Mouse (Mus musculus): ENCODE measurements around the gene Lin7c.

Gene Lin7c

DNA sequence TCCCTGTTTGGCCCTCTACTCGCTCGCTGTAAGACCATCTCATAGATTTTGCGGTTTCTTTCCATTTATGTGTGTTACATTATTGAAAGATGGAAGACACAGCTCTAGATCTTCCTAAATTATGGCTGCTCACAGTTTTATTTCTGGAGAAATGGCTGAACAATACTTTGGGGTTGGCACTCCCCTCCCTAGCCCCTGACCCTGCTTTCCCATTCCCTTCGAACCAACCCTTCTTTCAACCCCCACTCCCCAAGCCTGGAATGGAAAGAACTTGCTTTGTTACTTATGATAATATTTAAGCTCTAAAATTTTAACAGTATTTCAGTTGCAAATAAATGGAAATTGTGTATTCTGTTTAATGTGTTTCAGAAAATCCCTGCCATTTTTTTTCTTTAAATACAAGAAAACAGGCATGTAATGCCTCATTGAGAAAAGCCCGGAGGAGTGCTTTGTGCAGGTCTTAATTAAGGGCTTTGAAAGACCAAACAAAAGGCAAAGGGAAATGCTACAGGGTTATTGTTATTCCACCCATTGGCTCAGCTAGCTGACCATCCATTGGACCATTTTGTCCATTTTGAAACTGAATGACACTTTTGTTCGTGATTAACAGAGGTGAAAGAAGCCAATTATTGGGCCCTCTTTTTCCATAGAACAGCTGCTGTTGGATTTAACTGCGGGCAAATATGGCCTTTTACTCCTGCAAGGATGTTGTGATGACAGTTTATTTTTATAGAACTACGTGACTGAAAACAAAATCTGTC, 52.3 kb downstream of the Lin7c start:
- DNase-seq (ENCODE audit: low read depth, low spot score), result peak; percentile 81

DNA sequence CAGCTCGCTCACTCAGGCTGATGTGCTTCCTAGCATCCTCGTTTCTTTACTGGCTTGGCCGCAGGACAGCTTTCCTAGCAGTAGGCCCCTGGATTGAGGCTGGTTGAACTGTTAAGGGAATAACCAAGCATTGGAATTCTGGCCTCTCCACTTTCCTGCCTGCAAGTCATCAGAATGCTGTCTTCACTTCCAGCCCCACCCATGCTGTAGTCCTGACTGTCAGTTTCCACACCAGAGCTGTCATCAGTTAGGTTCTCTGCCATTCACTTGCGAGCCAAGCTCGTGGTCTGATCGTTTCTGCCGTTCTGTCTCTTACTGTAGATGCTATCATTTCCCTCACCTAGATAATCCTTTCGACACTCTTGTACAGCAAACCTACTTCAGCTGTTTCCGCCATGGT, 54.3 kb downstream of the Lin7c start:
- no peak for DNase-seq (ENCODE audit: low read depth, low spot score)

DNA sequence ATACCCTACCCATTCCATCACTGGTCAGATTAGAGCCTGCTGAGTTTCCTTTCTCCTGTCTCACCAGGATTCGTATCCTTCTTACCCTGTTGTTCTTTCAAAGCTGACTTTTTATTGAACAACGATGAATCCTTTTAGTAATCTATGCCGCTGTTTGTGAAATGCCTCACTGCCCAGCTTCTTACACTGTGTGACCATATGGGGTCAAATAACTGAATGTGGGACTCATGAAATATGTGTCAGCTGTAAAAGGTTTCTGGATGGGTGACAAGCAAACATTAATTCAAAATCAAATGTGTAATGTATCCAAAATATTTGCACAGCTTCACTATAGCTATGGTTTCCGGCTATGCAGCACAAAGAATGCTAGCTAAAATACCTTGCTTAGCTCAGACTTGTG, 54.9 kb downstream of the Lin7c start:
- DNase-seq (ENCODE audit: low read depth, low spot score), result no peak

DNA sequence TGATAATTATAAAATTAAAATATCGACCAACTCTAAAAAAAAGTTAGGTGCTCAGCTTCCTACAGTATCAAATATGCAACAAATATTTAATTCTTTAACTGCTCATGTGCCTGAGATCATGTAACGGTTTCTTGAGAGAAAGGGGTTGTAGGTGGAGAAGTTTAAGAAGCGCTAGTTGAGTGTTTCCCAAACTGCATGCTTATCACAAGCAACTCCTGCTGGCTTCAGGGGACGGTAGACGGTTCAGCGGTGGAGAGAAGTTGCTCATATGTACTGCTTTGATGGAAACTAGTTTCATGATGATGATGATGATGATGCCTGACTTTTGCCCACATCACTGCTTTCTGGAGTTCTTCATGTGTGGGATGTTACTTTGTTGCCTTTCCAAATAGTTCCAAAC, 55.8 kb downstream of the Lin7c start:
- no peak for DNase-seq (ENCODE audit: low read depth, low spot score)

DNA sequence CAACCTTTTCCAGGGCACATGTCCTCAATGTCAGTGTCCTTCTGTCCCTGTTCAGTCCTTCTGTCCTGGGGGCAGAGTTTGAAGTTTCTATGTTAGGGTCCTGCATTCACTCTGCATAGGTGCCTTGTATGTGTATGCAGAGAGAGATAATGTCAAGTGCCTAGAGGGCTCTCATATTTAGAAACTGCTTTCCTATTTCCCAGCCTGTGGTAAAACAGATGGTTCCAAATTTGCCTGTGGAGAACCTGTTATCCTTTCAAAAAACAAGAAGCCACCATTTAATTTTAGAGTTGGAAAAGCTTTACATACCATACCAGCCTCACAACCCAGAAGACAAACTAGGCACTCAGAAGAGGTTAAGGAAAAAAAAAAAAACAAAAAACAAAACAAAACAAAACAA, 58.9 kb downstream of the Lin7c start:
- DNase-seq (ENCODE audit: low read depth, low spot score), result peak; percentile 68

DNA sequence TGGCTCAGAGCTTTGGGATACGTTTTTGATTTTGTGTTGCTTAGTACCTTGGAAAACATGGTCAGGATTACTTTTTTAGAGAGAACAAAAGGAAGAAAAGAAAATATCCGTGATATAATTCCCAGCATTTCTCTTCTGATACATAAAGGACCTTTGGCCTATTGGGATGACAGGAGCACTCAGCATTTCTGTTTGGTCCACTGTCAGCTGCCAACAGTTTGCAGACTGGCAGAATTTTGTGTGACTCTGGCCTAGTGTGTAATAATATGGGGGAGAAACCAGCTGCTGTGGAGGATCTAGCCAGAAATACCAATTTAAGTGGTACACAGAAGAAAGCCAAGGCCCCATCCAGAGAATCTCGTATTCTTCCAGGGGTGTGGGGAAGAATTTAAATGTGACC, 59.7 kb downstream of the Lin7c start:
- DNase-seq (ENCODE audit: low read depth, low spot score), result no peak
